Mouse (Mus musculus) layer of hippocampus, adult 2 months (tissue): ENCODE results near the gene Trappc11. TPM values are rescaled to one million over a fixed set of nuclear protein-coding genes. Genes with fewer than 3 reads are reported as not detected.
A peak's percentile ranks its signal among the peaks of the same experiment; 100 is the strongest.

Source experiments
- DNase-seq, 2 experiments: peaks; one replicate each; pipeline ENCODE4 v3.0.0; 2022; ENCODE audit warnings: low spot score in 2 of 2
- H3K27ac ChIP-seq: fragments of 200-600 bp; 2 replicates; pipeline ENCODE4 v1.8.1; 2022
- H3K4me3 ChIP-seq: fragments of 200-600 bp; 2 replicates; pipeline ENCODE4 v1.8.1; 2022; ENCODE audit warnings: mild to moderate bottlenecking
- CTCF ChIP-seq: fragments of 200-600 bp; conservative IDR thresholded peaks from 2 replicates; pipeline ENCODE4 v1.8.1; 2022; ENCODE audit warnings: antibody characterized with exemption, mild to moderate bottlenecking, moderate library complexity
- total RNA-seq, 2 experiments: library from RNA; stranded (reverse); gene quantifications; 2 replicates each; pipeline ENCODE4 v1.2.3; 2021

Gene Trappc11
- total RNA-seq, 2 experiments from 2014 or later: 55.9 to 58.7 TPM

DNA sequence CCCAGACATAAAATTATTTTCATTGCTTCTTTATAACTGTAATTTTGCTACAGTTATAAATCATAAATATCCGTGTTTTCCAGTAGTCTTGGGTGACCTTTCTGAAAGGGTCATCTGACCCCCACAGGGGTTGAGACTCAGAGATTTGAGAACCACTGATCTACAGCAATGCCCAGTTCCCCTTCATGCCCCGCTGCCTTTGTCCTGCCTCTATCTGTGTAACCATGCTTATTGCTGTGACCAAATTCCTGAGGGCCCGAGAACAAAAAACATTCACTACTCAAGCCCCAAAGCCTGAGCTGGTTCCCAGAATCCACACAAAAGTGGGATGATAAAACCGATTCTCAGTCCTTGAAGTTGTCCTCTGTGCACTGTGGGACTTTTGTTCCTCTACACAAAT, 5.1 kb upstream of the Trappc11 start:
- DNase-seq: no peak
- no peak for TF ChIP-seq CTCF

GRCm38 (mm10) chr8:47528094-47528493, 5.2 kb downstream of the Trappc11 start:
- no peak for DNase-seq
- no peak for TF ChIP-seq CTCF
- Histone ChIP-seq H3K4me3 (no peak overlapping the region), H3K27ac (no peak overlapping the region)

More for the DNA sequence above, 5.1 kb upstream of the Trappc11 start:
- Histone ChIP-seq H3K4me3 (no peak overlapping the region), H3K27ac (no peak overlapping the region)

- TF ChIP-seq CTCF: no peak
- Histone ChIP-seq H3K4me3 (no peak overlapping the region), H3K27ac (no peak overlapping the region)
- no peak for DNase-seq
Measured at GRCm38 (mm10) chr8:47513601-47514000, 19.7 kb downstream of the Trappc11 start.

- DNase-seq: no peak
- Histone ChIP-seq H3K4me3 (no peak overlapping the region), H3K27ac (no peak overlapping the region)
- no peak for TF ChIP-seq CTCF
Measured at GRCm38 (mm10) chr8:47510930-47511329, 22.3 kb downstream of the Trappc11 start.

DNA sequence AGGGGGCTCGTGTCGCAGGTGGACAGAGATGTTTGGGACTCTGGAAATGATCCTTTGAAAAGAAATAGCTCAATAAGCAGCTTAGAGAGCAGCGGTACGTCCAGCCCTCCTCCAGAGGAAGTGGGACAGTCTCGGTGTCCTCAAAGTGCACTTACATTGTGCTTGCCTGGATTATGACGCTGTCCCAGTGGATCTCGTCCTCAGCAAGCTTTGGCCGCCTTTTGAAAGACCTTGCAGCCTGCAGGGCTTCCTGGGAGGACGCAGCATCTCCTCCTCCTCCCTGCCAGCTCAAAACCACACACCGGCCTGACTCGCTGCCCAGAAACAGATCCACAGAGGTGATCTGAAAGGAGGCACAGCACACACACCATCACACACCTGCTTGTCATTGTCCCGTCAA, 27.8 kb downstream of the Trappc11 start:
- DNase-seq: no peak
- TF ChIP-seq CTCF: no peak
- Histone ChIP-seq H3K4me3 (no peak overlapping the region), H3K27ac (no peak overlapping the region)

DNA sequence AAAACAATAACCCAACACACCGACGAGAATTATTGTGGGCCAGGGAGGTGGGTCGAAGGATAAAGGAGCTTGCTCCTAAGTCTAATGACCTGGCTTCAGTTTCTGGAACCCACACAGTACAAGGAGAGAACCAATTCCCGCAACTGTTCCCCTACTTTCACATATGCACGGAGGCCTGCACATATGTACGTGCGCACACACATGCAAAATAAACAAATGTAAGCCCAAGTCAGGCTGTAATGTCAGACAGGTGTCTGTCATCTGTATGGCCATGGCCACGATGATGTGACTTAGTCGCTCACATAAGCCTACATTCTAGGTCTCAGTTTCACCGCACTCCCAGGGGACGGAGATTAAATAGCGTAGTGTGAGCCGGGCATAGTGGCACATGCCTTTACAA, 30.7 kb downstream of the Trappc11 start:
- H3K27ac ChIP-seq: no peak overlapping the region
- TF ChIP-seq CTCF: no peak
- no peak overlapping the region for H3K4me3 ChIP-seq
- no peak for DNase-seq

GRCm38 (mm10) chr8:47501994-47502393, 31.3 kb downstream of the Trappc11 start:
- Histone ChIP-seq H3K4me3 (no peak overlapping the region), H3K27ac (no peak overlapping the region)
- TF ChIP-seq CTCF: no peak
- no peak for DNase-seq

DNA sequence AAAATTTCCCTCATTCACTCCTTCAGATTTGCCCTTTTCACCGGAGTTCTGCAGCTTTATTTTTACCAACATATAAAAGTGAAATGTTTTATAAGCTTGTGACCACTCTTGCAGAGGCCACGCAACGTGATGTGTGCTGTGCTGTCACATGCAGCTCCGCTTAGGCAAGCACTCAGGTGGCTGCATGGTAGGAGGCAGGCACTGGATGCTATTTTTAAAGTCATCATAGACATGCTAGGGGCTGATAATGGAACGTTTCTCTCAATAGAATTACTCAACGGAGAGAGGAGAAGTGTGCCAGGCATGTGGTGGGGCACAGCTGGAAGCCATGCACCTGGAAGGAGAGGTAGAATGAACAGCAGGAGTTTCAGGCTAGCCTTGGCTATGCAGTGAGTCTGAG, 37.8 kb downstream of the Trappc11 start:
- no peak for DNase-seq
- H3K27ac ChIP-seq: no peak overlapping the region
- TF ChIP-seq CTCF: no peak

GRCm38 (mm10) chr8:47494602-47495153, 38.6 kb downstream of the Trappc11 start:
- no peak overlapping the region for H3K27ac ChIP-seq
- DNase-seq: no peak
- H3K4me3 ChIP-seq: no peak overlapping the region
- TF ChIP-seq CTCF: no peak

More for the DNA sequence above, 37.8 kb downstream of the Trappc11 start:
- H3K4me3 ChIP-seq: no peak overlapping the region

- H3K27ac ChIP-seq: no peak overlapping the region
Measured at GRCm38 (mm10) chr8:47493106-47493505, 40.2 kb downstream of the Trappc11 start.

GRCm38 (mm10) chr8:47487231-47487630, 46.0 kb downstream of the Trappc11 start:
- DNase-seq: no peak
- H3K27ac ChIP-seq: no peak overlapping the region
- TF ChIP-seq CTCF: peak; percentile 33
- H3K4me3 ChIP-seq: no peak overlapping the region

More at GRCm38 (mm10) chr8:47493106-47493505, 40.2 kb downstream of the Trappc11 start:
- no peak for DNase-seq
- TF ChIP-seq CTCF: no peak
- no peak overlapping the region for H3K4me3 ChIP-seq

DNA sequence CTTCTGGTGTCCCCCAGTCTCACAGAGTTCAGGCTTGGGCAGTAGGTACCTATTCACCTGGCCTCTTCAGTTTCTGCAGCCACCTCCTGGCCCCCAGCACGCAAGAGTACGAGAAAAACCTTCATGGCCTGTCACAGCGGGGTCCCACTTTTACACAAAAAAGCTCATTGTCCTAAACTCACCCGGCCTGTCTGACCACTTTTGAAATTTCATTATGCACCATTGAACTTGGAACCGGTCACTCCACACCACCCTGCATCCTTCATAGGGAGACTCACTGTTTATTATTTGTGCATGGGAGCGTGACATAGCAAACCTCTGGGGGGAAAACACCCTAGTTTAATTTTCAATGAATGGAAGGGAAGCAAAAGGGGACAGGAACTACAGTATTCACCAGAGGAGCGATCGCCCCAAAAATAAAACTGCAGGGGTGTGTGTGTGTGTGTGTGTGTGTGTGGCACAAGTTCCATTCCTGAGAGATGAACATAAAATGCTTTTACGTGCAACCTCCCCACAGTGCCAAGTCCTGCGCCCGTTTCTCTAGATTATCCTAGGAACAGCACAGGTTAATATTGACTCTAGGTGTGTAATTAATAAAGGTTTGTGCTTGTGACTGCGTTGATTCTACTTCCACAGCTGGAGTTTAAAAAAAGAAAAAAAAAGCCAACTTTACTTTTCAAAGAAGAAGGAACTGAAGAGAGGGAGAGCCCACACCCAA, 50.8 kb downstream of the Trappc11 start:
- no peak overlapping the region for H3K27ac ChIP-seq
- H3K4me3 ChIP-seq: no peak overlapping the region
- TF ChIP-seq CTCF: no peak
- DNase-seq: no peak

GRCm38 (mm10) chr8:47480039-47480438, 53.2 kb downstream of the Trappc11 start:
- Histone ChIP-seq H3K4me3 (no peak overlapping the region), H3K27ac (no peak overlapping the region)
- DNase-seq: no peak
- no peak for TF ChIP-seq CTCF

GRCm38 (mm10) chr8:47461650-47462049, 71.6 kb downstream of the Trappc11 start:
- Histone ChIP-seq H3K27ac (peak overlapping the region; percentile 43), H3K4me3 (peak overlapping the region; percentile 22; the same call in 1 of the 2 replicates)
- no peak for TF ChIP-seq CTCF
- peak; percentile 47 to 53 for DNase-seq
